Mouse (Mus musculus) kidney, postnatal 36 days (tissue): Measurements from ENCODE around the gene Zbtb20.

ENCODE experiments used
- DNase-seq, 2 experiments: peaks; one replicate each; pipeline ENCODE4 v3.0.0; 2021 to 2022; ENCODE audit warnings: mixed read lengths in 2 of 2

Zbtb20 gene

DNA sequence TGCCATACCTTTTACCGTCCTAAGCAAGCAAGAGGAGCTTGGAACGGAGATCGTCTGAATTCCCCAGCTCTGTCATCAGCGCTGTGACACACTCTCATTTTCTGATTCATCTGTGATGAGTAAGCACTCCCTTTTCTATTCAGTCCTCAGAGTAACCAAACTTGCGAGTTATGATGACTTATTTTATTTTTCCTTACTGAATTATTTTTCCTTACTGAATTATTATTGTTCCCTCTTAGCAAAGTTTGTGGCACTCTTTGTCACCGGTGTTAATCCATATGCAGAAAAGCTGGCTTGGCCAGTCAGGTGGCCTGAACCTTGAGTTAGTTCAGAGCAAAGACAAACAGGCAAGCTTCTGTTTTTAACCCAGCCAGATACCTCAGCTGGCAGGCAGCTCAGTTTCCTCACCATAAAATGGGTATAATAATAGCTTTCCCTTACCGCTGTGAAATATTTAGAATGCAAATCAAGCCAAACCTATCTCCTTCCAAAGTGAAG is 583.1 kb downstream of the Zbtb20 start:
- DNase-seq = no peak

GRCm38 (mm10) chr16:43461745-43462378 is 586.2 kb downstream of the Zbtb20 start:
- DNase-seq = no peak

DNA sequence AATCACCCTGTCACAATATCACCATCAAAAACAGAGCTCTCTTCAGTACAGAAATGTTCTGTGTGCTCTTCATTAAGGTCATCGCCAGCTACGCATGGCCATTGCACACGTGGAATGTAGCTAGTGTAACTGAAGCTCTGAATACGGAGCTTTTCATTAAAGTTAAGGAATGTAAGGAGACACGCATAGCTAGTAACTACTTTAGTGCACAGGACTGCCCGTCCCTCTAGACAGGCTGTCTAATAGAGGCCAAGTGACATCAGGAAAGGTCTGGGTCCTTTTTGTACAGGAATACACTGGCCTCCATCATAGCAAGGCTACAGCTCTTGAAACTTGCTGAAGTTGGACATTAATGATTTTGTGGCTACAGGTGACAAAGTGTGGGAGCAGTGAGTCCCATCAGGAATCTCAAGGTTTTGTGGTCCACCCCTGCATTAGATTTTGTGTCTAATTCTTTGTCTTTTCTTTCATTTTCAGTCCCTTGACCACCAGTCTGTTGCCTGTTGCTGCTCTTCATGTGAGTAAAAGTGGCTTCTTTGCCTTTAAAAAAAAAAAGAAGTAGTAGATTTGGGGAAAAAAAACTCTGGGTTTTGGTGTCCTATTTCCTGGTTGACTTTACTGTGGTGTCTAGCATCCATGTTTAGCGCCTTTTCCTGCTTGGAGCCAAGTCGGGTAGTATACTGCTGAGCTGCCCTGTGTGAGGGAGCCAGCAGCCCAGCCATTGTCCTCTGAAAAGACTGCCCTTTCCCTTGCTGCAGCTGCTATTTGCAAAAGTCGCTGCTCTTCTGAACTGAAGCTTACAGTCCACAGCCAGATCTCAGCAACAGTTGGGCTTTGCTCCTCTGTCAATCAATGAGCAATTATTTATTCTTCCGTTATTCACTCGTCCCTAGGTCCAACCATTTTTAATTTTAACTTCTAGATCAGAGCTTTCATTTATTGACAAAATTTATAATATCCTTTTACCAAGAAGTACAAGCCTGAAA is 587.1 kb downstream of the Zbtb20 start:
- no peak for DNase-seq

- DNase-seq = no peak
Observed at GRCm38 (mm10) chr16:43463684-43464475, 588.2 kb downstream of the Zbtb20 start.

GRCm38 (mm10) chr16:43464476-43465080 is 588.9 kb downstream of the Zbtb20 start:
- peak; percentile 61 to 81 for DNase-seq

- no peak for DNase-seq
Observed at GRCm38 (mm10) chr16:43465368-43465839, 589.7 kb downstream of the Zbtb20 start.

GRCm38 (mm10) chr16:43465921-43466748 is 590.5 kb downstream of the Zbtb20 start:
- DNase-seq = no peak

- DNase-seq = no peak
Observed at GRCm38 (mm10) chr16:43466749-43467065, 591.0 kb downstream of the Zbtb20 start.

DNA sequence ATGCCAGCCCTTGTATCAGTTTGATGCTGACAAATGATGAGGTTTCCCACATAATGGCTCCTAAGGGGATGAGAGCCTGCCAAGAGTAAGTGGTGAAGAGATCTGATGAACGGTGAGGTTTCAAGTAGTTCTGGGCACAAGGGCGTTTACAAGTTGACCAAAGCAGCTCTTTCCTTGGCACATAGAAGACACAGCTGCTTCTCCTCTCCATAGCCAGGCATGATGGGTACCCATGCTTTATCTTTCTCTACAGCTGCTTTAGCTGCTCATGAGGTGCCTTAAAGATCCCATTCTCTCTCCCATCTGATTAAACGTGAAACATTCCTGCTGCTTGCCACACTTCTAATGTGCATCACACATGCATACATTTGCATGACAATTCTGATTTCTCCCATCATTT is 595.4 kb downstream of the Zbtb20 start:
- DNase-seq = no peak

DNA sequence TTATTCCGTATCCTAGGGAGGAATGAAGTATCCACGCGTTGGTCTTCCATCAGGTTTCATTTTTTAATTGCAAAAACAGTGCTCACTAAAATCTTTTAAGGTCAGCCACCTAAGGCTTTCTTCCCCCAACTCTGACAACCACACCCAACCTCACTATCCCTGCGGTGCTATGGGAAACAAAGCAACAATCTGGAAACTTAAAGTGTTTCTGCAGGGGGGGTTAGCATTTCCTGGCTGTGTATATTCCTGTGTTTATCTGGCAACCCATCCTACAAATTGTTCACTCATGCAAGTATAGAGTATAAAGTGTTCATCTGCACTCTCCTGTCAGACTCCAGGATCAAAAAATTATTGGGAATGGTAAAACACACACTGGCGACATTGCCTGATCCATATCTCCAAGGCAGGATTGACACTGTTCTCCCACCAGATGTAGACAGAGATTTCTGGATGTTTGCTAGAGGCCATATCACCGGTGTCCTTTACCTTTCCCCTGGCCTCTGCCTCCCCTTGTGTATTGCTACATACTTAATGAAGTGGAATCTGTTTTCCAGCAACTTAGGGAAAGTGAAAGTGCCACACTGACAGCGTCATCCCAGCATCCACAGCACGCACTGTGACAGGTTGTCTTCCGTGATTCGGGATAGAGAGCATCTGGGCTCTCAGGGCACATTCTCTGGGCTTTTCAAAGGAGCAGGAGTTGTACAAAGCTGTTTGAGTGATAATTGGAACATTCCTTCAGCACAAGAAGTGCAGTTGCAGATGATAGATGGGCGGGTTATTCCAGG is 599.5 kb downstream of the Zbtb20 start:
- no peak for DNase-seq

- DNase-seq = no peak
Observed at GRCm38 (mm10) chr16:43476921-43477320, 601.2 kb downstream of the Zbtb20 start.

GRCm38 (mm10) chr16:43478352-43478751 is 602.7 kb downstream of the Zbtb20 start:
- no peak for DNase-seq

GRCm38 (mm10) chr16:43480532-43480931 is 604.9 kb downstream of the Zbtb20 start:
- DNase-seq = no peak

- no peak for DNase-seq
Observed at GRCm38 (mm10) chr16:43482125-43482524, 606.4 kb downstream of the Zbtb20 start.

- no peak for DNase-seq
Observed at GRCm38 (mm10) chr16:43482738-43483137, 607.1 kb downstream of the Zbtb20 start.

GRCm38 (mm10) chr16:43484400-43484799 is 608.7 kb downstream of the Zbtb20 start:
- no peak for DNase-seq

- DNase-seq = no peak
Observed at GRCm38 (mm10) chr16:43489362-43489761, 613.7 kb downstream of the Zbtb20 start.

- DNase-seq = no peak
Observed at GRCm38 (mm10) chr16:43489984-43490383, 614.3 kb downstream of the Zbtb20 start.

GRCm38 (mm10) chr16:43492863-43493262 is 617.2 kb downstream of the Zbtb20 start:
- no peak for DNase-seq

- no peak for DNase-seq
Observed at GRCm38 (mm10) chr16:43493596-43494385, 618.1 kb downstream of the Zbtb20 start.
